Mouse (Mus musculus): ENCODE data around the gene Pdhx. TPM values are rescaled to one million over a fixed set of nuclear protein-coding genes. Genes with fewer than 3 reads are reported as not detected.
A peak's percentile ranks its signal among the peaks of the same experiment; 100 is the strongest.

Pdhx gene
- polyA plus RNA-seq, 1 experiment from 2014 or later: 37.2 TPM

- Histone ChIP-seq H3K9ac (ENCODE audit: low read length) (no peak overlapping the region), H3K27me3 (replicated peaks; ENCODE audit: control insufficient read depth, insufficient read depth, low read length) (no peaks in the 10 kb centered on the region), H3K4me1 (replicated peaks; ENCODE audit: control insufficient read depth, insufficient read depth, low read length) (no peaks in the 10 kb centered on the region), H3K4me2 (ENCODE audit: low read length) (no peak overlapping the region), H3K9me3 (ENCODE audit: control insufficient read depth, low read length) (no peaks in the 10 kb centered on the region), H3K36me3 (ENCODE audit: control insufficient read depth, insufficient read depth, low read length) (peaks cover 4% of the 10 kb centered on the region; the same call in 1 of the 2 replicates), H3K27ac (ENCODE audit: low read depth) (no peak overlapping the region), H3K4me3 (ENCODE audit: low read depth, low read length) (no peak overlapping the region)
- WGBS: 87% methylated on average over 8 of the region's 8 CpGs
- ATAC-seq (replicated peaks; ENCODE audit: low FRiP score, low TSS enrichment, low read depth): no peak
- no peak for DNase-seq (ENCODE audit: low spot score)
Measured at GRCm38 (mm10) chr2:103040896-103041295, 32.4 kb downstream of the Pdhx start.

- ATAC-seq (replicated peaks; ENCODE audit: low FRiP score, low TSS enrichment, low read depth): no peak
Measured at GRCm38 (mm10) chr2:103037831-103038230, 35.5 kb downstream of the Pdhx start.

GRCm38 (mm10) chr2:103022728-103023127, 50.6 kb downstream of the Pdhx start:
- ATAC-seq (replicated peaks; ENCODE audit: low FRiP score, low TSS enrichment, low read depth) (no peak), DNase-seq (ENCODE audit: low spot score) (no peak)
- Histone ChIP-seq H3K9ac (ENCODE audit: low read length) (no peak overlapping the region), H3K27me3 (replicated peaks; ENCODE audit: control insufficient read depth, insufficient read depth, low read length) (no peaks in the 10 kb centered on the region), H3K36me3 (ENCODE audit: control insufficient read depth, insufficient read depth, low read length) (peaks cover 15% of the 10 kb centered on the region), H3K4me2 (ENCODE audit: low read length) (no peak overlapping the region), H3K27ac (ENCODE audit: low read depth) (no peak overlapping the region), H3K4me3 (ENCODE audit: low read depth, low read length) (no peak overlapping the region), H3K9me3 (ENCODE audit: control insufficient read depth, low read length) (no peaks in the 10 kb centered on the region), H3K4me1 (replicated peaks; ENCODE audit: control insufficient read depth, insufficient read depth, low read length) (no peaks in the 10 kb centered on the region)
- 90% methylated on average over 3 of the region's 3 CpGs for WGBS

More at GRCm38 (mm10) chr2:103037831-103038230, 35.5 kb downstream of the Pdhx start:
- Histone ChIP-seq H3K4me2 (ENCODE audit: low read length) (no peak overlapping the region), H3K4me3 (ENCODE audit: low read depth, low read length) (no peak overlapping the region), H3K27me3 (replicated peaks; ENCODE audit: control insufficient read depth, insufficient read depth, low read length) (no peaks in the 10 kb centered on the region), H3K36me3 (ENCODE audit: control insufficient read depth, insufficient read depth, low read length) (peaks cover 12% of the 10 kb centered on the region; the same call in 1 of the 2 replicates), H3K9me3 (ENCODE audit: control insufficient read depth, low read length) (no peaks in the 10 kb centered on the region), H3K4me1 (replicated peaks; ENCODE audit: control insufficient read depth, insufficient read depth, low read length) (no peaks in the 10 kb centered on the region), H3K27ac (ENCODE audit: low read depth) (no peak overlapping the region), H3K9ac (ENCODE audit: low read length) (no peak overlapping the region)
- WGBS: 84% methylated on average over 4 of the region's 4 CpGs
- DNase-seq (ENCODE audit: low spot score): no peak

- 85% methylated on average over 4 of the region's 4 CpGs for WGBS
- Histone ChIP-seq H3K4me3 (ENCODE audit: low read depth, low read length) (no peak overlapping the region), H3K4me1 (replicated peaks; ENCODE audit: control insufficient read depth, insufficient read depth, low read length) (no peaks in the 10 kb centered on the region), H3K4me2 (ENCODE audit: low read length) (no peak overlapping the region), H3K36me3 (ENCODE audit: control insufficient read depth, insufficient read depth, low read length) (0 out of 2 replicates have a peak, but pooled peaks cover 6% of the 10 kb centered on the region), H3K9ac (ENCODE audit: low read length) (no peak overlapping the region), H3K9me3 (ENCODE audit: control insufficient read depth, low read length) (no peaks in the 10 kb centered on the region), H3K27ac (ENCODE audit: low read depth) (no peak overlapping the region), H3K27me3 (replicated peaks; ENCODE audit: control insufficient read depth, insufficient read depth, low read length) (no peaks in the 10 kb centered on the region)
- DNase-seq (ENCODE audit: low spot score) (no peak), ATAC-seq (replicated peaks; ENCODE audit: low FRiP score, low TSS enrichment, low read depth) (no peak)
Measured at GRCm38 (mm10) chr2:103020191-103020987, 52.9 kb downstream of the Pdhx start.

- WGBS: 75% methylated on average over 9 of the region's 9 CpGs
- ATAC-seq (replicated peaks; ENCODE audit: low FRiP score, low TSS enrichment, low read depth): 0 out of 2 replicates have a peak, but pooled peaks have one; percentile 36
- Histone ChIP-seq H3K9me3 (ENCODE audit: control insufficient read depth, low read length) (no peaks in the 10 kb centered on the region), H3K4me1 (replicated peaks; ENCODE audit: control insufficient read depth, insufficient read depth, low read length) (no peaks in the 10 kb centered on the region), H3K27ac (ENCODE audit: low read depth) (no peak overlapping the region), H3K27me3 (replicated peaks; ENCODE audit: control insufficient read depth, insufficient read depth, low read length) (no peaks in the 10 kb centered on the region), H3K9ac (ENCODE audit: low read length) (no peak overlapping the region), H3K36me3 (ENCODE audit: control insufficient read depth, insufficient read depth, low read length) (0 out of 2 replicates have a peak, but pooled peaks cover 6% of the 10 kb centered on the region), H3K4me3 (ENCODE audit: low read depth, low read length) (no peak overlapping the region), H3K4me2 (ENCODE audit: low read length) (no peak overlapping the region)
- DNase-seq (ENCODE audit: low spot score): no peak
Measured at GRCm38 (mm10) chr2:103018817-103019494, 54.4 kb downstream of the Pdhx start.

- Histone ChIP-seq H3K9me3 (ENCODE audit: control insufficient read depth, low read length) (no peaks in the 10 kb centered on the region), H3K4me2 (ENCODE audit: low read length) (no peak overlapping the region), H3K4me3 (ENCODE audit: low read depth, low read length) (no peak overlapping the region), H3K4me1 (replicated peaks; ENCODE audit: control insufficient read depth, insufficient read depth, low read length) (no peaks in the 10 kb centered on the region), H3K36me3 (ENCODE audit: control insufficient read depth, insufficient read depth, low read length) (no peaks in the 10 kb centered on the region), H3K9ac (ENCODE audit: low read length) (no peak overlapping the region), H3K27ac (ENCODE audit: low read depth) (no peak overlapping the region), H3K27me3 (replicated peaks; ENCODE audit: control insufficient read depth, insufficient read depth, low read length) (no peaks in the 10 kb centered on the region)
- DNase-seq (ENCODE audit: low spot score): no peak
- ATAC-seq (replicated peaks; ENCODE audit: low FRiP score, low TSS enrichment, low read depth): no peak
- 60% methylated on average over 2 of the region's 2 CpGs for WGBS
Measured at GRCm38 (mm10) chr2:103017391-103017824, 55.9 kb downstream of the Pdhx start.

- ATAC-seq (replicated peaks; ENCODE audit: low FRiP score, low TSS enrichment, low read depth) (no peak), DNase-seq (ENCODE audit: low spot score) (no peak)
- H3K4me2 ChIP-seq (ENCODE audit: low read length): no peak overlapping the region
- H3K4me3 ChIP-seq (ENCODE audit: low read depth, low read length): no peak overlapping the region
- H3K4me1 ChIP-seq (replicated peaks; ENCODE audit: control insufficient read depth, insufficient read depth, low read length): no peaks in the 10 kb centered on the region
- H3K9ac ChIP-seq (ENCODE audit: low read length): no peak overlapping the region
- H3K9me3 ChIP-seq (ENCODE audit: control insufficient read depth, low read length): no peaks in the 10 kb centered on the region
- no peak overlapping the region for H3K27ac ChIP-seq (ENCODE audit: low read depth)
- no peaks in the 10 kb centered on the region for H3K27me3 ChIP-seq (replicated peaks; ENCODE audit: control insufficient read depth, insufficient read depth, low read length)
- H3K36me3 ChIP-seq (ENCODE audit: control insufficient read depth, insufficient read depth, low read length): no peaks in the 10 kb centered on the region
Measured at GRCm38 (mm10) chr2:103016089-103016488, 57.2 kb downstream of the Pdhx start.

GRCm38 (mm10) chr2:103012782-103013575, 60.3 kb downstream of the Pdhx start:
- no peak overlapping the region for H3K4me3 ChIP-seq (ENCODE audit: low read depth, low read length)
- no peak overlapping the region for H3K9ac ChIP-seq (ENCODE audit: low read length)
- no peaks in the 10 kb centered on the region for H3K27me3 ChIP-seq (replicated peaks; ENCODE audit: control insufficient read depth, insufficient read depth, low read length)
- H3K4me2 ChIP-seq (ENCODE audit: low read length): no peak overlapping the region
- 79% methylated on average over 4 of the region's 4 CpGs for WGBS
- DNase-seq (ENCODE audit: low spot score) (no peak), ATAC-seq (replicated peaks; ENCODE audit: low FRiP score, low TSS enrichment, low read depth) (no peak)
- H3K4me1 ChIP-seq (replicated peaks; ENCODE audit: control insufficient read depth, insufficient read depth, low read length): no peaks in the 10 kb centered on the region
- no peaks in the 10 kb centered on the region for H3K9me3 ChIP-seq (ENCODE audit: control insufficient read depth, low read length)
- H3K27ac ChIP-seq (ENCODE audit: low read depth): no peak overlapping the region
- no peaks in the 10 kb centered on the region for H3K36me3 ChIP-seq (ENCODE audit: control insufficient read depth, insufficient read depth, low read length)

Data from intestine, embryonic 14.5 days (tissue).